Mouse (Mus musculus) embryo, embryonic 11 days (tissue): ENCODE data around the gene Cyp4v3.

Experiments used
- DNase-seq: peaks from one replicate; pipeline ENCODE4 v3.0.0-alpha.2; 2015

The Cyp4v3 gene

DNA sequence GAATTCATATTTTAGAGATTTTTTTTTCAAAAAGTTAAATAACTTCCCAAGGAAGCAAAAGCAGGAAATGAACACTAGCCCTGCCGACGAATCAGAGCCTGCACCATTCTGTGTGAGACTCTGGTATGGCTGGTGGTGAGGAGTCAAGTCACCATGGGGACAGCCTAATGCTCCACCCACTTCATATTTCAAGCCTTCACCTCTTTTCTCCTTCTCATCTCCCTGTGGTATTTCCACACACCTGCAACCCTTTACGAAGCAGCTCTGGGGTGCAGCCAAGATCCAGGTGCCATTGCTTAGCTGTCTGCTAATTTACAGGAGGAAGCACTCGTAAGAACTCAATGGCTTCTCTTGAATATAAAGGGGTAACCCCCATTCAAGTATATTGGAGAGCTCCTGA lies 22.0 kb downstream of the Cyp4v3 start:
- no peak for DNase-seq

DNA sequence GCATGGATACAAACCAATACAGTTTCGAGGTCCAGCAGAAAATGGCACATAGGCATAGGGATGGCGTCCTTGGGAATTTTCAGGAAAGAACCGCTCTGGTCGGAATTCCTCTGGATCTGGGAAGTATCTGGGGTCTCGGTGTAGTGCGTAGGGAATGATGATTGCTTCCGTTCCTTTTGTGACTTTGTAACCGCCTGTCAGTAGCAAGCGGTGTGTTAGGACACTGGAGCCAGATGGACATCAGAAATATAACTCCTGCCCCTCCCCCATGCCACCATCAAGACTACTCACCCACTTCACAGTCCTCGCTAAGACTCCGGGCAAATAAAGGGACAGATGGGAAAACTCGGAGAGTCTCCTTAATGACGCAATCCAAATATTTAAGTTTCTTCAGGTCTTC lies 24.6 kb downstream of the Cyp4v3 start, which contains the start of gene Gm45753:
Gene Gm45753, minus strand, starts transcription at position 101 of the 400 bp plus-strand sequence.
- DNase-seq, result no peak

GRCm38 (mm10) chr8:45305479-45305878 lies 27.5 kb downstream of the Cyp4v3 start:
- DNase-seq, result no peak

- no peak for DNase-seq
These were observed 28.7 kb downstream of the Cyp4v3 start for GRCm38 (mm10) chr8:45304354-45304753.

DNA sequence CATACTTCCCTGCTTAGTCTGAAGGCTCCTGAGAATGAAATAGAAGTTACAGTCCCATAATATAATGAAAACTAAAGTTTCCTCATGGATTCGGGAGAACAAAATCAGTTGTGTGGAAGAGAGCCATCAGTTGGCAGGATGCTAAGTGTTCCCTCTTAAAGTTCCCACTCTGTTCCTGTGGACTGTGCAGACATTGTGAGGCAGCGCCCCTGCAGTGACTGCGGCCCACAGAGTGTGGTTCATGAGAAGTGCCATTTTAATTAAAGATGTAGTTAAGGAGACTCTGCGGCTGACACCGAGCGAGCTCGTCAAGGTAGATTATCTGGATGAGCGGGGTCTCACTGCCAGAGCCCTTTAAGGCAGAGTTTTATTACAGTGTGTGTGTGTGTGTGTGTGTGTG lies 30.6 kb downstream of the Cyp4v3 start:
- DNase-seq, result no peak

- DNase-seq, result no peak
These were observed 37.7 kb downstream of the Cyp4v3 start for GRCm38 (mm10) chr8:45295276-45295675.

DNA sequence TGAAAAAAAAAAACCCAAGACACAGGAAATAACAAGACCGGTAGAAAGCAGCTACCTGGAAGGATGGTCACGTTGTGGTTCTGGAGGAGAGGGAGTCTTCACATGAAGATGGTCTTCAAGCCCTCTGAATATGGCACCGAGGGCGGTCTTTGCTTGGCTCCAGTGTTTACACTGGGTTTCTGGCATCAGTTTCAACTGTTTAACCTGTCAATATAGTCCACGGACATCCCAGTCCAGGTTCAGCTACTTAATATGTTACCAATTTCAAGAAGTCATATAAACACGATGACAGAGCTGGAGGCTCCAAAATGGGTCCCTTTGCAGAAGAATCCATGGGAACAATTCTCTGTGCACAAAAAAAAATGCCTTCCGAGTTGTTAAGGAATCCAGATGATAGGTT lies 38.3 kb downstream of the Cyp4v3 start, which contains the start of gene Klkb1:
Gene Klkb1, minus strand, starts transcription at position 173 of the 400 bp plus-strand sequence.
- no peak for DNase-seq

DNA sequence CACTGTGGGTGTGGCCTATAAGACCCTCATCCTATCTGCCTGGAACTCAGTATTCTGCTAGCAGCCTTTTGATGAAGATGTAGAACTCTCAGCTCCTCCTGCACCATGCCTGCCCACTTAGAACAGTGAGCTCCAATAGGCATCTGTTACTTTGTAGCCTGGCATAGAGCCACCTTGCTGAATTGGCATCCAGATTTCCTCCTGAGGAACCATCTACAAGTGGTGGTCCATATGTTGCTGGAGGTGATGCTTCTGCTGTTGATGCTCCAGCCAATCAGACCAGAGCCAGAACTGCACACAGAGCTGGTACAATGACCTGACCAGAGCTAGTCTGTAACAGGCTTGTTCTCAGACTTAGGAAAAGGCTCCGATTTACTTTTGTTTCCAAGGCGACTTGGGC lies 41.2 kb downstream of the Cyp4v3 start:
- DNase-seq, result no peak

GRCm38 (mm10) chr8:45281630-45282029 lies 51.4 kb downstream of the Cyp4v3 start:
- DNase-seq, result no peak

DNA sequence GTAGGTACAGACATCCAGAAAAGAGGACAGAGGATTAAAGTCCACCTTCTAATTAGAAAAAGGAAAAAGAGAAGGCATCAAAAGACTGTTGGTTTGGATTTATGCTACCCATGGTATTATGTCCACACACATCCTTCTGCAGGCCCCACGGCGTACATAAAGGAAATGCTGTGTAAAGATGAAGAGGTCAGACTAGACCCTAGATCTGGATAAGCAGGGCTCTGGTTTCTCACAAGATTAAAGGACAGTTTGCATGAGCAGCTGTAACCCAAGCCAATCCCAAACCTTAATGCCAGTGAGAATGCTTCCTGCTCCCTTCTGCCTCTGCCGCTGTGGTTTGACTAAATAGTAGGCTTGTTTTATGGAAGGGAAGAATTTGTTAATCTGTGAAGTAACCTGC lies 55.6 kb downstream of the Cyp4v3 start:
- no peak for DNase-seq

- no peak for DNase-seq
These were observed 58.7 kb downstream of the Cyp4v3 start for GRCm38 (mm10) chr8:45274317-45274716.

- DNase-seq, result no peak
These were observed 64.0 kb downstream of the Cyp4v3 start for GRCm38 (mm10) chr8:45269056-45269455.

- DNase-seq, result no peak
These were observed 64.5 kb downstream of the Cyp4v3 start for GRCm38 (mm10) chr8:45268485-45268884.

GRCm38 (mm10) chr8:45267611-45268391 lies 65.2 kb downstream of the Cyp4v3 start:
- no peak for DNase-seq

GRCm38 (mm10) chr8:45266993-45267392 lies 66.0 kb downstream of the Cyp4v3 start:
- no peak for DNase-seq

DNA sequence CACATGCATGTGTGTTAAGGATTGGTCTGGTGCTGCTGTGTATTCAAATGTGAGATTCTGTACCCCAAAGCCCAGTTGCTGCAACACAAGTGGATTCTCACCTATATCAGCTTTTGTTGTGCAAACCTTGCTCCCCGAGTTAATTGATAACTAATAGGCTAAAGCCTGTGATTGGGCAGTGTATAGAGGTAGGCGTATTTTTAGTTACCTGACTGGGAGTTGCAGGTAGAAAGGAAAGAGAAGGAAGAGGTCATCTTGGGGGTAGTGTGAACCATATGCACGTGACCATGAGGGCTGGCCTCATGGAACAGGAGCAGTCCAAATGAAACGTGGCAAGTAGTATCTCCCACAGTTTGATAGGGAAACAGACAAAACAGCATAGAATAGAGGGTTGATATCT lies 68.1 kb downstream of the Cyp4v3 start:
- DNase-seq, result no peak

- no peak for DNase-seq
These were observed 70.2 kb downstream of the Cyp4v3 start for GRCm38 (mm10) chr8:45262851-45263250.

- DNase-seq, result no peak
These were observed 71.1 kb downstream of the Cyp4v3 start, which contains the start of gene F11 for GRCm38 (mm10) chr8:45261920-45262319. Gene F11, minus strand, starts transcription at chr8:45262031.

- DNase-seq, result no peak
These were observed 74.6 kb downstream of the Cyp4v3 start for GRCm38 (mm10) chr8:45258421-45258820.

DNA sequence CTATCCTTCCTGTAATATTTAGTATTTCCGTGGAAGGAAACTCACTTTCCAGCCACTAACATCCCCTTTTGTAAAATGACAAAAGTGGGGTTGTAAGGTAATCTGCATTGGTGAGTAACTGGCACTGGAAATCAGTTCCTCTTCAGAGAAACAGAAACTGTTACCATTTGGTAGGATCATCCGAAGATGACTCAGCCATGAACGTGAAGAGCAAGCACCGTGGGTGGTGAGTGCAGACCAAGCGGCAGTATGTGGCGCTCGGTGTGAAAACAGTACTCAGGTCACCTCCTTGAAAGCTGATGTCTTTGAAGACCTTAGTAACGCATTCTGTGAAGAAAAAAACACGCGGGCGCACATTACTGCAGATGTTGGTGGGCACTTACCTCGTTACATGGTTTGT lies 78.0 kb downstream of the Cyp4v3 start:
- DNase-seq, result no peak
